Mouse (Mus musculus): ENCODE data around the gene Prkca. TPM values are rescaled to one million over a fixed set of nuclear protein-coding genes. Genes with fewer than 3 reads are reported as not detected.

Gene Prkca
- polyA plus RNA-seq, 1 experiment: 18.1 TPM

DNA sequence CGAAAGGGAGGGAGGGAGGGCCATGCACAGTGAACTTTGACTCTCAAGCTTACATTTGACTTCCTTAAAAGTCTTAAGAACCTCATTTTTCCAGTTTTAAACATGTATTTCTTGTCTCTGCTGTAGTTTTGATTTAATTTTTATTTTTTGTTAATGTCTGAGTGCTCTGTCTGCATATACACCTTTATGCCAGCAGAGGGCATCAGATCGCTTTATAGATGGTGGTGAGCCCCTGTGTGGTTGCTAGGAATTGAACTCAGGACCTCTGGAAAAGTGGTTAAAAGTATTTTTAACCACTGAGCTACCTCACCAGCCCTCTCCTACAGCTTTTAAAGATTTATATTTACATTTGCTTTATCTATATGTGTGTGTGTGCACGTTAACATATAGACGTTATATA, 333.3 kb downstream of the Prkca start:
- TF ChIP-seq CEBPB (IDR thresholded peaks at IDR 0.05; ENCODE audit: low read depth): no peak
- TF ChIP-seq MYOG (IDR thresholded peaks at IDR 0.05; ENCODE audit: control insufficient read depth, extremely low read depth, insufficient read length): no peak
- TF ChIP-seq CTCF (IDR thresholded peaks at IDR 0.05; ENCODE audit: control insufficient read depth, insufficient read depth, insufficient read length): no peak
- no peak for TF ChIP-seq USF1 (IDR thresholded peaks at IDR 0.05; ENCODE audit: low read depth)
- no peak for TF ChIP-seq MYOD1 (IDR thresholded peaks at IDR 0.05; ENCODE audit: control insufficient read depth, insufficient read length, low read depth)
- TF ChIP-seq MAX (IDR thresholded peaks at IDR 0.05): no peak
- no peak for TF ChIP-seq FOSL1 (IDR thresholded peaks at IDR 0.05; ENCODE audit: insufficient read depth, low read length, poor library complexity, severe bottlenecking)
- peaks cover 31% of the 10 kb centered on the region for H3K36me3 ChIP-seq (ENCODE audit: control insufficient read depth, insufficient read depth)

DNA sequence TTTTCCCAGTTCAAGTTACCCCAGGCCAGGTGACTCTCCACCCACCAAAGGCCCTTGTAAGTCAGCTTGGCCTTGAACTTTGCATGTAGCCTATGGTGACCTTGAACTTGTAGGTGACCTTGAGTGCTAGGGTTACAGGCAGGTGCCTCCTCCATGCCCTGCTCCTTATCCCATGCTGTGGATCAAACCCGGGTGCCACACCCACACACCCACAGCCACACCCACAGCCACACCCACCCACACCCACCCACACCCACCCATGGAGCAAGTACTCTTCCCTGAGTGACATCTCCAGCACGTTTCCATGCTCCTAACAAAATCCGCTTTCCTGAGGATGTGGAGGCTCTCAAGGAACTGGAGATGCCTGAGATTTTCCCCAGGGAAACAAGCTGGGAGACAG, 344.8 kb downstream of the Prkca start:
- Histone ChIP-seq H3ac (ENCODE audit: control insufficient read depth, insufficient read length, low read depth) (no peak overlapping the region), H3K79me2 (ENCODE audit: control insufficient read depth, insufficient read depth) (no peaks in the 10 kb centered on the region), H3K79me3 (ENCODE audit: low read depth) (no peaks in the 10 kb centered on the region), H3K4me3 (ENCODE audit: insufficient read depth, poor library complexity, severe bottlenecking) (no peak overlapping the region), H3K36me3 (ENCODE audit: control insufficient read depth, insufficient read depth) (no peaks in the 10 kb centered on the region), H3K27me3 (ENCODE audit: control insufficient read depth, insufficient read depth, insufficient read length) (no peaks in the 10 kb centered on the region)
- TF ChIP-seq FOSL1 (IDR thresholded peaks at IDR 0.05; ENCODE audit: insufficient read depth, low read length, poor library complexity, severe bottlenecking): no peak
- no peak for TF ChIP-seq USF1 (IDR thresholded peaks at IDR 0.05; ENCODE audit: low read depth)
- TF ChIP-seq CTCF (IDR thresholded peaks at IDR 0.05; ENCODE audit: control insufficient read depth, insufficient read depth, insufficient read length): no peak
- no peak for TF ChIP-seq MYOD1 (IDR thresholded peaks at IDR 0.05; ENCODE audit: control insufficient read depth, insufficient read length, low read depth)
- TF ChIP-seq MYOG (IDR thresholded peaks at IDR 0.05; ENCODE audit: control insufficient read depth, extremely low read depth, insufficient read length): no peak
- TF ChIP-seq MAX (IDR thresholded peaks at IDR 0.05): no peak
- no peak for TF ChIP-seq CEBPB (IDR thresholded peaks at IDR 0.05; ENCODE audit: low read depth)

More for the DNA sequence above, 333.3 kb downstream of the Prkca start:
- no peaks in the 10 kb centered on the region for H3K27me3 ChIP-seq (ENCODE audit: control insufficient read depth, insufficient read depth, insufficient read length)
- H3ac ChIP-seq (ENCODE audit: control insufficient read depth, insufficient read length, low read depth): no peak overlapping the region
- no peaks in the 10 kb centered on the region for H3K79me2 ChIP-seq (ENCODE audit: control insufficient read depth, insufficient read depth)
- no peaks in the 10 kb centered on the region for H3K79me3 ChIP-seq (ENCODE audit: low read depth)
- H3K4me3 ChIP-seq (ENCODE audit: insufficient read depth, poor library complexity, severe bottlenecking): no peak overlapping the region

DNA sequence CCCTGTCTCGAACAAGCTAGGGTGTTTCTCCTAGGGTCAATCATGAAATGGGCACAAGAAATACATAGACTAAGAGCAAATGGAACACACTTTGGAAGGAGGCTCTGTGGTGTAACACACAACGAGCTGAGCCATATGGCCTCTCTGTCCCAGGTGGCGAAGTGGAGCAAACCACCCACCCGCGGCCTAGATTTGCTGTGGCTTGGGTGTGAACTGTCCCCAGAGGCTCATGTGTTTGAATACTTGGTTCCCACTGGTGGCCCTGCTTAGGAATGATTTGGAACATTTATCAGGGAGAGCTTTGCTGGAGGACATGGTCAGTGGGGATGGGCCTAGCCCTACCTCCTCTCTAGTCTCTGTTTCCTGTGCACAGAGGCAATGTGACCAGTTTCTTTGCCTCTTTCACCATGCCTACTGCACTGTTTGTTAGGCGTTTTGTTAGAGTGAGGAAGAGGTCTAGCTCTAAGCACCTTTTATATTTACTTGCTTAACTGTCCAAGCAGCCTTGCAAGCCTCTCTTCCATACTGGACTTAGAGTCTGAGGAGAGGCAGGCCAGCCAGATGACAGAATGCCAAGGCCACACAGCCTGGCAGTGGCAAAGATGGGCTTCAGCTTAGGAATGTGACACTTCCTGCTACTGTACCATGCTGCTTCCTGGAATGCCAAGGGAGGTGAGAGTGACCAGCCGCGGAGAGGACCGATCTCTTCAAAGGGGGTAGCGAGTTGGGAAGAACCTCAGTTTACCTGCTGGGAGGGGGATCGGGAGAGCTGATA, 346.6 kb downstream of the Prkca start:
- Histone ChIP-seq H3K79me3 (ENCODE audit: low read depth) (no peaks in the 10 kb centered on the region), H3ac (ENCODE audit: control insufficient read depth, insufficient read length, low read depth) (no peak overlapping the region), H3K27me3 (ENCODE audit: control insufficient read depth, insufficient read depth, insufficient read length) (no peaks in the 10 kb centered on the region), H3K4me3 (ENCODE audit: insufficient read depth, poor library complexity, severe bottlenecking) (no peak overlapping the region), H3K79me2 (ENCODE audit: control insufficient read depth, insufficient read depth) (no peaks in the 10 kb centered on the region), H3K36me3 (ENCODE audit: control insufficient read depth, insufficient read depth) (no peaks in the 10 kb centered on the region)
- TF ChIP-seq USF1 (IDR thresholded peaks at IDR 0.05; ENCODE audit: low read depth) (no peak), MAX (IDR thresholded peaks at IDR 0.05) (no peak), MYOD1 (IDR thresholded peaks at IDR 0.05; ENCODE audit: control insufficient read depth, insufficient read length, low read depth) (no peak), CEBPB (IDR thresholded peaks at IDR 0.05; ENCODE audit: low read depth) (no peak), MYOG (IDR thresholded peaks at IDR 0.05; ENCODE audit: control insufficient read depth, extremely low read depth, insufficient read length) (no peak), CTCF (IDR thresholded peaks at IDR 0.05; ENCODE audit: control insufficient read depth, insufficient read depth, insufficient read length) (no peak), FOSL1 (IDR thresholded peaks at IDR 0.05; ENCODE audit: insufficient read depth, low read length, poor library complexity, severe bottlenecking) (no peak)

DNA sequence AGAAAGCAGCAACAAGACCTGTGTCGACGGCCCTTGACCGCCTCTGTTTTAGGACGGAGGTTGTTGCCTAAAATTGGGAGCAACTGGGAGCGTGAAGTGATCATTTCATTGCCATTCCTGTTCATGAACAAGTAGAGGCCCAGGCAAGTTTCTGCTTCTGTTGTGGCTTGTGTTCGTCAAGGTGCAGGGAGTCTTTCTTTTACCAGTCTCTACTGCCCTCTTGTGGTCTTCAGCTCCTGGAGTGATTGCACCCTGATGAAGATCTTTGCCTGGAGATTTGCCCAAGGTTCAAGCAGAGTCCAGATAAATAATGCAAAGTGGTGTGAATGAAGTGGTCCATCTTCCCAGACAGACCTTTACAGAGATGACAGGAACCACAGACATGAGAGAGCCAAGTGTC, 349.2 kb downstream of the Prkca start:
- TF ChIP-seq USF1 (IDR thresholded peaks at IDR 0.05; ENCODE audit: low read depth) (no peak), MYOG (IDR thresholded peaks at IDR 0.05; ENCODE audit: control insufficient read depth, extremely low read depth, insufficient read length) (no peak), CTCF (IDR thresholded peaks at IDR 0.05; ENCODE audit: control insufficient read depth, insufficient read depth, insufficient read length) (no peak), CEBPB (IDR thresholded peaks at IDR 0.05; ENCODE audit: low read depth) (no peak), MYOD1 (IDR thresholded peaks at IDR 0.05; ENCODE audit: control insufficient read depth, insufficient read length, low read depth) (no peak), MAX (IDR thresholded peaks at IDR 0.05) (no peak), FOSL1 (IDR thresholded peaks at IDR 0.05; ENCODE audit: insufficient read depth, low read length, poor library complexity, severe bottlenecking) (no peak)
- no peaks in the 10 kb centered on the region for H3K79me2 ChIP-seq (ENCODE audit: control insufficient read depth, insufficient read depth)
- H3K27me3 ChIP-seq (ENCODE audit: control insufficient read depth, insufficient read depth, insufficient read length): no peaks in the 10 kb centered on the region
- H3K4me3 ChIP-seq (ENCODE audit: insufficient read depth, poor library complexity, severe bottlenecking): no peak overlapping the region
- no peak overlapping the region for H3ac ChIP-seq (ENCODE audit: control insufficient read depth, insufficient read length, low read depth)
- H3K36me3 ChIP-seq (ENCODE audit: control insufficient read depth, insufficient read depth): no peaks in the 10 kb centered on the region
- no peaks in the 10 kb centered on the region for H3K79me3 ChIP-seq (ENCODE audit: low read depth)

GRCm38 (mm10) chr11:107993792-107994191, 349.9 kb downstream of the Prkca start:
- no peaks in the 10 kb centered on the region for H3K27me3 ChIP-seq (ENCODE audit: control insufficient read depth, insufficient read depth, insufficient read length)
- no peaks in the 10 kb centered on the region for H3K79me3 ChIP-seq (ENCODE audit: low read depth)
- no peak overlapping the region for H3K4me3 ChIP-seq (ENCODE audit: insufficient read depth, poor library complexity, severe bottlenecking)
- H3ac ChIP-seq (ENCODE audit: control insufficient read depth, insufficient read length, low read depth): no peak overlapping the region
- TF ChIP-seq MYOG (IDR thresholded peaks at IDR 0.05; ENCODE audit: control insufficient read depth, extremely low read depth, insufficient read length) (no peak), USF1 (IDR thresholded peaks at IDR 0.05; ENCODE audit: low read depth) (no peak), FOSL1 (IDR thresholded peaks at IDR 0.05; ENCODE audit: insufficient read depth, low read length, poor library complexity, severe bottlenecking) (no peak), MAX (IDR thresholded peaks at IDR 0.05) (no peak), CTCF (IDR thresholded peaks at IDR 0.05; ENCODE audit: control insufficient read depth, insufficient read depth, insufficient read length) (no peak), CEBPB (IDR thresholded peaks at IDR 0.05; ENCODE audit: low read depth) (no peak), MYOD1 (IDR thresholded peaks at IDR 0.05; ENCODE audit: control insufficient read depth, insufficient read length, low read depth) (no peak)
- no peaks in the 10 kb centered on the region for H3K36me3 ChIP-seq (ENCODE audit: control insufficient read depth, insufficient read depth)
- no peaks in the 10 kb centered on the region for H3K79me2 ChIP-seq (ENCODE audit: control insufficient read depth, insufficient read depth)
